ENCODE assay signal across 8 mouse cellular contexts in genomic region chr3:130730189-130730653, GRCm38 (mm10). TPM values are rescaled to one million over a fixed set of nuclear protein-coding genes. Genes with fewer than 3 reads are reported as not detected.
DNase-seq lines count a peak whose midpoint lies in the region; ATAC-seq and TF ChIP-seq lines count a peak whose summit lies in the region.

Gene Rpl34, minus strand, starts transcription at chr3:130730398.

- peak within 1 kb of the TSS; percentile 72 for H3K4me3 ChIP-seq in embryonic facial prominence, embryonic 13.5 days
- peak within 1 kb of the TSS; percentile 97 for H3K4me3 ChIP-seq in kidney, adult 2 months (ENCODE audit: insufficient read depth, low read depth, low read length)
- H3K4me3 ChIP-seq in limb, embryonic 12.5 days (replicated peaks) = peak within 1 kb of the TSS; percentile 97
- peak within 1 kb of the TSS; percentile 96 for H3K4me3 ChIP-seq in midbrain, embryonic 15.5 days
- H3K4me3 ChIP-seq in spleen, adult 2 months (ENCODE audit: extremely low read depth, insufficient read depth, insufficient read length) = peak within 1 kb of the TSS; percentile 82

- peaks cover 26% of the 10 kb centered on the region for H3K4me1 ChIP-seq in embryonic facial prominence, embryonic 13.5 days
- peaks cover 3% of the 10 kb centered on the region; the same call in 1 of the 2 replicates for H3K4me1 ChIP-seq in kidney, adult 2 months (ENCODE audit: control insufficient read depth, insufficient read depth, low read length)
- H3K4me1 ChIP-seq in limb, embryonic 12.5 days (replicated peaks) = peaks cover 16% of the 10 kb centered on the region
- peaks cover 22% of the 10 kb centered on the region for H3K4me1 ChIP-seq in midbrain, embryonic 15.5 days
- H3K4me1 ChIP-seq in spleen, adult 2 months (ENCODE audit: control insufficient read depth, insufficient read depth, insufficient read length) = peaks cover 6% of the 10 kb centered on the region; the same call in 1 of the 2 replicates

- peak within 1 kb of the TSS; percentile 93 for H3K9ac ChIP-seq in embryonic facial prominence, embryonic 13.5 days
- H3K9ac ChIP-seq in limb, embryonic 12.5 days (replicated peaks) = peak within 1 kb of the TSS; percentile 95
- H3K9ac ChIP-seq in midbrain, embryonic 15.5 days = peak within 1 kb of the TSS; percentile 86

- no peaks in the 10 kb centered on the region for H3K9me3 ChIP-seq in embryonic facial prominence, embryonic 13.5 days
- no peaks in the 10 kb centered on the region for H3K9me3 ChIP-seq in limb, embryonic 12.5 days
- no peaks in the 10 kb centered on the region for H3K9me3 ChIP-seq in midbrain, embryonic 15.5 days

- no peak for TF ChIP-seq CTCF in kidney, adult 2 months (conservative IDR thresholded peaks at IDR 0.05; ENCODE audit: insufficient read depth, insufficient read length, low read depth, low read length)
- no peak for TF ChIP-seq CTCF in spleen, adult 2 months (IDR thresholded peaks at IDR 0.05; ENCODE audit: extremely low read depth, insufficient read depth, insufficient read length, insufficient replicate concordance)

- no peaks in the 10 kb centered on the region for H3K27me3 ChIP-seq in embryonic facial prominence, embryonic 13.5 days
- no peaks in the 10 kb centered on the region for H3K27me3 ChIP-seq in kidney, adult 2 months (replicated peaks; ENCODE audit: control insufficient read depth, insufficient read depth, low read length)
- H3K27me3 ChIP-seq in limb, embryonic 12.5 days = no peaks in the 10 kb centered on the region
- H3K27me3 ChIP-seq in midbrain, embryonic 15.5 days (replicated peaks) = no peaks in the 10 kb centered on the region
- no peaks in the 10 kb centered on the region for H3K27me3 ChIP-seq in spleen, adult 2 months (ENCODE audit: control insufficient read depth, insufficient read depth, low read length)

- peak within 1 kb of the TSS; percentile 75 for H3K4me2 ChIP-seq in embryonic facial prominence, embryonic 13.5 days
- peak within 1 kb of the TSS; percentile 82 for H3K4me2 ChIP-seq in limb, embryonic 12.5 days
- H3K4me2 ChIP-seq in midbrain, embryonic 15.5 days = peak within 1 kb of the TSS; percentile 79

- H3K27ac ChIP-seq in embryonic facial prominence, embryonic 13.5 days = peak within 1 kb of the TSS; percentile 91
- peak within 1 kb of the TSS; percentile 88 for H3K27ac ChIP-seq in kidney, adult 2 months (ENCODE audit: insufficient read depth, low read depth, low read length)
- peak within 1 kb of the TSS; percentile 94 for H3K27ac ChIP-seq in limb, embryonic 12.5 days
- H3K27ac ChIP-seq in midbrain, embryonic 15.5 days = peak within 1 kb of the TSS; percentile 82
- peak within 1 kb of the TSS; percentile 86 for H3K27ac ChIP-seq in spleen, adult 2 months (ENCODE audit: insufficient read depth, low read length)

- peaks cover 37% of the 10 kb centered on the region for H3K36me3 ChIP-seq in embryonic facial prominence, embryonic 13.5 days
- H3K36me3 ChIP-seq in kidney, adult 2 months (ENCODE audit: control insufficient read depth, insufficient read depth, low read length) = peaks cover 8% of the 10 kb centered on the region; the same call in 1 of the 2 replicates
- H3K36me3 ChIP-seq in limb, embryonic 12.5 days = peaks cover 38% of the 10 kb centered on the region
- peaks cover 19% of the 10 kb centered on the region for H3K36me3 ChIP-seq in midbrain, embryonic 15.5 days (replicated peaks)
- peaks cover 29% of the 10 kb centered on the region for H3K36me3 ChIP-seq in spleen, adult 2 months (ENCODE audit: control insufficient read depth, insufficient read depth, low read length)

- WGBS in embryonic facial prominence, embryonic 13.5 days = under 1% methylated on average over 45 of the region's 45 CpGs
- under 1% methylated on average over 45 of the region's 45 CpGs for WGBS in kidney, adult 2 months
- under 1% methylated on average over 45 of the region's 45 CpGs for WGBS in limb, embryonic 12.5 days
- WGBS in midbrain, embryonic 15.5 days = under 1% methylated on average over 45 of the region's 45 CpGs
- under 1% methylated on average over 45 of the region's 45 CpGs for WGBS in spleen, adult 2 months

- ATAC-seq in embryonic facial prominence, embryonic 13.5 days (ENCODE audit: insufficient number of reproducible peaks, insufficient read depth, low FRiP score, low TSS enrichment, low read depth) = peak; percentile 98
- peak; percentile 99 for ATAC-seq in limb, embryonic 12.5 days (ENCODE audit: insufficient number of reproducible peaks, insufficient read depth, low FRiP score, low TSS enrichment, low read depth)
- peak; percentile 99 for ATAC-seq in midbrain, embryonic 15.5 days (replicated peaks)

- DNase-seq in 3134 (ENCODE audit: extremely low read depth, insufficient read length, low spot score) = peak; percentile 97
- peak; percentile 92 to 95 for DNase-seq in adrenal gland, postnatal 36 days
- peak; percentile 95 to 96 for DNase-seq in heart, adult 18-20 months
- peak; percentile 97 for DNase-seq in kidney, adult 2 months
- peak; percentile 90 to 92 for DNase-seq in spleen, adult 2 months (ENCODE audit: low read depth in 1 of 2, low spot score in 2 of 2)

- TF ChIP-seq POLR2A in kidney, adult 2 months (IDR thresholded peaks at IDR 0.05; ENCODE audit: low read depth, low read length) = peak; percentile 78
- TF ChIP-seq POLR2A in spleen, adult 2 months (IDR thresholded peaks at IDR 0.05; ENCODE audit: low read depth, low read length) = peak; percentile 89

RNA-seq across cellular contexts. Expression of gene Rpl34, which starts in this region (rescaled TPM):
- total RNA-seq in adrenal gland, postnatal 36 days (2021) = 100 to 1,000 TPM; 740 to 770 TPM
- polyA plus RNA-seq in embryonic facial prominence, embryonic 13.5 days (2015; fragmentation: Nextera tagmentation; extraction: Ambion mirVana) = 960 and 1,059 TPM in 2 replicates
- total RNA-seq in heart, adult 18-20 months (2021) = 100 to 1,000 TPM; 324 to 396 TPM
- polyA plus RNA-seq in kidney, adult 2 months (2012; rRNA removed) = 1,334 and 1,388 TPM in 2 replicates
- polyA plus RNA-seq in limb, embryonic 12.5 days (2016; fragmentation: Nextera tagmentation; extraction: Ambion mirVana) = 845 and 858 TPM in 2 replicates
- polyA plus RNA-seq in midbrain, embryonic 15.5 days (2015; fragmentation: Nextera tagmentation; extraction: Ambion mirVana) = 524 and 551 TPM in 2 replicates
- polyA plus RNA-seq in spleen, adult 2 months (2012; rRNA removed) = 1,328 and 1,364 TPM in 2 replicates

Comparison
In these comparisons a context has a peak if more than half of its experiments do, and no peak if none do; other contexts are left out.
1. Peak in every context shown above with its lines: DNase-seq, ATAC-seq, H3K4me3 ChIP-seq and H3K27ac ChIP-seq.